Mouse (Mus musculus) CH12.LX (cell line): ENCODE results near the gene Them7.

ENCODE experiments used
- CTCF ChIP-seq, 2 experiments: IDR thresholded peaks in 1 of 2; conservative IDR thresholded peaks in 1 of 2; 2 replicates each; pipeline ENCODE4 v1.5.1; 2011 to 2012; ENCODE audit warnings: low read depth in 2 of 2, low read length in 2 of 2, improper control_type of control experiment in 1 of 2, inconsistent platforms in 1 of 2, mild to moderate bottlenecking in 1 of 2, moderate library complexity in 1 of 2
- E2F4 ChIP-seq: IDR thresholded peaks from 2 replicates; pipeline ENCODE4 v1.6.1; 2011; ENCODE audit warnings: low read depth, low read length, improper control_type of control experiment; ENCODE audit not compliant: insufficient replicate concordance
- GABPA ChIP-seq: IDR thresholded peaks from 2 replicates; pipeline ENCODE4 v1.6.1; 2012; ENCODE audit warnings: low read depth, low read length, improper control_type of control experiment, inconsistent platforms; ENCODE audit not compliant: insufficient replicate concordance
- POLR2A ChIP-seq: IDR thresholded peaks from 2 replicates; pipeline ENCODE4 v1.6.1; 2011; ENCODE audit warnings: low read depth, mild to moderate bottlenecking, improper control_type of control experiment, low read length
- ZNF384 ChIP-seq: IDR thresholded peaks from 2 replicates; pipeline ENCODE4 v1.6.1; 2012; ENCODE audit warnings: low read depth, low read length, improper control_type of control experiment, inconsistent platforms

GRCm38 (mm10) chr2:105337171-105337875, 113.2 kb downstream of the Them7 start:
- TF ChIP-seq ZNF384 (no peak), CTCF (conservative IDR thresholded peaks at IDR 0.05 in 1 of 2, IDR thresholded peaks at IDR 0.05 in 1 of 2; ENCODE audit: low read depth in 2 of 2, low read length in 2 of 2) (no peak), POLR2A (no peak), GABPA (no peak), E2F4 (no peak)
